Mouse (Mus musculus) spleen, embryonic (tissue): ENCODE measurements around the gene Kap.
"Not testable (repeated sequence)": the region's sequence is repeated elsewhere in the genome, so short reads cannot be mapped to it uniquely, and the experiment has no call there.

Source experiments
- CTCF ChIA-PET: fragments of 350-600 bp; sonication (Branson Sonifier 250); formaldehyde crosslinking; loops from one replicate; lab custom pipeline; 2022; lab: Charles Lee

Gene Kap

GRCm38 (mm10) chr6:133853526-133853925 is at the start of gene Kap:
Gene Kap, minus strand, starts transcription at chr6:133853762.
- CTCF ChIA-PET = no interaction called here

- CTCF ChIA-PET = no interaction called here
These were observed 32.4 kb upstream of the Kap start for GRCm38 (mm10) chr6:133885871-133886415.

- CTCF ChIA-PET = no interaction called here
These were observed 30.0 kb upstream of the Kap start for GRCm38 (mm10) chr6:133883446-133883985.

GRCm38 (mm10) chr6:133875906-133876462 is 22.4 kb upstream of the Kap start:
- CTCF ChIA-PET = interaction anchor here (1.1 kb wide), 1 partner anchor 8 kb away, joined by 3 read pairs; no protein-coding TSS in a partner anchor

GRCm38 (mm10) chr6:133872667-133873066 is 19.1 kb upstream of the Kap start:
- CTCF ChIA-PET = no interaction called here

- CTCF ChIA-PET = no interaction called here
These were observed 17.6 kb upstream of the Kap start for GRCm38 (mm10) chr6:133871131-133871530.

- CTCF ChIA-PET = no interaction called here
These were observed 14.8 kb upstream of the Kap start for GRCm38 (mm10) chr6:133868381-133868780.

- CTCF ChIA-PET = no interaction called here
These were observed 2.3 kb upstream of the Kap start for GRCm38 (mm10) chr6:133855871-133856270.

GRCm38 (mm10) chr6:133849359-133849758 is 4.2 kb downstream of the Kap start:
- CTCF ChIA-PET = no interaction called here

- CTCF ChIA-PET = not testable (repeated sequence)
These were observed 4.7 kb downstream of the Kap start for GRCm38 (mm10) chr6:133848861-133849260.

- CTCF ChIA-PET = not testable (repeated sequence)
These were observed 15.1 kb downstream of the Kap start for GRCm38 (mm10) chr6:133838296-133838995.

GRCm38 (mm10) chr6:133812342-133812741 is 41.2 kb downstream of the Kap start:
- CTCF ChIA-PET = no interaction called here
